Mouse (Mus musculus) left cerebral cortex, adult 9 months (tissue): ENCODE results near the gene Cd72.
A peak's percentile ranks its signal among the peaks of the same experiment; 100 is the strongest.

Source experiments
- DNase-seq, 2 experiments: peaks; one replicate each; pipeline ENCODE4 v3.0.0; 2022; ENCODE audit warnings: low spot score in 2 of 2

The Cd72 gene

GRCm38 (mm10) chr4:43428180-43428861, 26.1 kb downstream of the Cd72 start:
- no peak for DNase-seq

DNA sequence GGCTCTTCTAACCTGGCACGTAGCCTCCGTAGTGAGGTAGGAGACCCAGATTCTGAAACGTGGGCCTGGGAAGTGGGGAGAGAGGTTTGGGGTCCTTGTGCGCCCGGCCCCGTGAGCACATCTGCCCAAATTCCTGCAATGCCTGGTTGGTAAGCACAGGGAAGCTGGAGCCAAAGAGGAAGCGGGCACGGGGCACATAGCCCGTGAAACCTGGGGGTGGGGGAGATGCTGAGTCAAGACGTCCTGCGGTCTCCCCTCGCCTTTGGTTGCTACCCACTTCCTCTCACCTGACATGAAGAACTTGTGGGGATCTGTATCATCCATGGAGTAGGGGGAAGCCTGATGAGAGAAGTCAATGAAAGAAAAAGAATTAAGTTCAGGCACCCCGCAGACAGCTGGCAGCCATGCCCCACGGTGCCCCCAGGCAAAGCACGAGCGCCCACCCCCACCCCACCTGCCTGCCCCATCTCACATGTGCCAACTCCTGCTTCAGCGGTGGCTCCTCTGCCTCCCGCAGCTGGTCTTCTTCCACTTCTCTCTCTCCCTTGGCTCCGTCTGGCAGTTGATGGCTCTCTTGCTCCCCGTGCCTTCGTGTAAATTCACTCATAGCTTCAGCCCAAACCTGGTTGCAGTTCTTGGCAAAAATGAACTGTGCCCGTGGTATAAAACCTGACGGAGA, 26.8 kb downstream of the Cd72 start:
- DNase-seq, result no peak

DNA sequence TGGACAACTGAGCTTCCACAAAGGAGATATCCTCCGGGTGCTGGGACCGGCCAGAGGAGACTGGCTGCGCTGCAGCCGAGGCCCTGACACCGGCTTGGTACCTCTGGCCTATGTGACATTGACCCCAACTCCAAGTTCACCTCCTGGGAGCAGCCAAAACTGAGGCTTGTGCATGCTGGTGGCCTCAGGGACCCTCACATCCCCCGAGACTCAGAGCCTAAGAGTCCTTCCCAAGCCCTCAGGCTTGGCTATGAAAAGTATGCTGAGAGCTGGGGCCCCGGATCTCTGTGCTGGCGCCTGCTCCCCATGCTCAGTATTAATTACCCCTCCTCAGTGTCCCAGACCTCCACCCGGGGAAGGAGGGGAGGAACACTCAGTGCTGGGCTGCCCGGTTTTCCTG, 27.9 kb downstream of the Cd72 start:
- no peak for DNase-seq

- DNase-seq, result no peak
Measured at GRCm38 (mm10) chr4:43425648-43426380, 28.6 kb downstream of the Cd72 start.

GRCm38 (mm10) chr4:43425197-43425596, 29.2 kb downstream of the Cd72 start:
- DNase-seq, result no peak

DNA sequence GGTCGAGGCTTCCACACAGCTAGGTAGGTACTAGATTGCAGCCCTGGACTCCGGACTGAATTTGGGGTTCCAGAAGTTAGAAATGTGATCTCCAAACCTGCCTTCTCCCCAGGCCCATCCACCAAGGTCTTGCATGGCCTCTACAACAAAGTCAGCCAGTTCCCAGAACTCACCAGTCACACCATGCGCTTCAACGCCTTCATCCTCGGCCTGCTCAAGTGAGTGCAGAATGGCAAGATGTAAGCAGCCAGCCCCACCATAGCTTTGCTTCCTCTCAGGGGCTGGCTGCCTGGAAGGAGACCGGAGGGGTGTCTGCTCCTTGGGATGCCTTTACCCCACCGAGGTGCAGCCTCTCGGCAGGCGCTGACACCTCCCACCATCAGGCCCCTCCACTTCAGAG, 30.4 kb downstream of the Cd72 start:
- no peak for DNase-seq

DNA sequence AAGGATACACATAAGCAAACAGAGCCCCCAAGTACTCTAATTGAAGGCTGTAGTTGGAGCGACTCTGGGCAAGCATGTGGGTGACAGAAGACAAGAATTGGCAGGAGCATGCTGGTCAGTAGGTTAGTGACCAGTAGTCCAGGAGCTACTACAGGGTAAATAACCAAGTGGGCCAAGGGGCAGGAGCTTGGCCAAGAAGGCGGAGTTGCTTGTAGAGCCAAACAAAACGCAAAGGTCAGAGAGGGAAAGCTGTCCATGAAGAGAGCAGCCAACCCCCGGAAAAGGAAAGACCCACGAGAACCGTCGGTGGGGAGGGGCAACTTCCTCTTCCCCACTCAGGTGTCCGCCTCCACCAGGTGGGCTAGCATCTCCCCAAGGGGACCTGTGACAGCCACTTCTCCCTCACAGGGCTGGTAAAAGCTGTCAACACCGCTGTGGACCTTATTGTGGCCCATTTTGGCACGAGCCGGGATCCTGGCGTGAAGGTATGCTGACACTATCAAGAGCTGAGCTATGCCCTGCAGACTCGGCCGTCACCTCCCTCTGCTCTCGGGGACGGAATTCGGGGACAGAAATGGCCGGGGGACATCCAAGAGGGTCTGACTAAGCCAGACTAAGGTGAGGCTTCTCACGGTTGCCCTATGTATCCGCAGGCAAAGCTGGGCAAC, 31.0 kb downstream of the Cd72 start:
- DNase-seq, result no peak

GRCm38 (mm10) chr4:43421632-43422240, 32.7 kb downstream of the Cd72 start:
- no peak for DNase-seq

GRCm38 (mm10) chr4:43420305-43420704, 34.1 kb downstream of the Cd72 start:
- DNase-seq, result peak; percentile 42 to 85

DNA sequence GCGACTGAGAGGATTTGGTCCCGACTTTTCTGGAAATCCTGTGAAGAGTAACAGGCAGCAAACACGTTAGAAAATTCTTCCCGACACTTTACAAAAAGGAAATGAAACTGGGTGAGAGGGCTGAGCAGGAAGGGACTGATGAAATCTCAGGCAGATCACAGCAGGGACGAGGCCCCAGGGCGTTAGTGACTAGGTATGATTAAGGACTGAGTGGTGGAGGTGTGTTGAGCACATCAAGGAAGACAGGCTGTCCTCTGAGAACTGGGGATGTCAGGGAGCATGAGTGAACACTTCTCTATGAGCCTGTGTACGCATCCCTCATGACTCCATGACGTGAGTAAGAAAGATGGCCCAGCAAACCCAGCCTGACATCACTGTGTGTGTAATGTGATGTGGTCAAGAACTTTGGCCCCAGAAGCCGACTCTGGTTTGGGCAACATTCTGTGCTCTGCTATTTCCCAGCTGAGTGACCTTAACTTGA, 34.6 kb downstream of the Cd72 start:
- no peak for DNase-seq

DNA sequence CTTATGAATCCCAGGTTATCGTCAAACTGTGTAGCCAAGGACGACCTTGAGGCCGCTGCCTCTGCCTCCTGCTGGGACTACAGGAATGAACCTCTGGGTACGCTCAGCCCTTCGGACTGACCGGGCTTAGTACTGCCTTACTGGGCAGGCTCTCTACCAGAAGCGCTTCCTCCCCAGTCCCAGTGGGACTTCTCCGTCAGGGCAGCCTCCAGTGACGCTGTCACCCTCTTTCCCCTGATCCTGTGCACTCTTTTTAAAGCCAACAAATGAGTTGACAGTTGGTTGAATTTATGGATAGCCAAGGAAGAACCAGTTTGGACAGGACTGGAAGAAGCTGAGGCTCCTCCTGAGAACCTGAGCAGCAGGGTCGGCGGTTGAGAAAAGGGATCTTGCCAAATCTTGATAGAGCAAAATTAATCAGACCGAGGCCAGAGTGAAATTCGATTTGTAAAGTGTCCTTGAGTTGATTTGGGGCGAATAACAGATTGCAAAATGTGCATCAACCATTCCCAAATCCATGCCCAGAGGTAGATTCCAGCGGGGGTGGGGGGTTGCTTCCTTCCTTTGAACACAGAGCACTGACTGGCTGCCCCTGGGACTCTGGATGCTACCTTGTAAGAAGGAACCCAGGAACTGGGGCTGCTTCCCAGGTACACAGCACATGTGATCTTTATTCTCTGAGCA, 35.3 kb downstream of the Cd72 start:
- DNase-seq, result no peak

GRCm38 (mm10) chr4:43418450-43418849, 36.0 kb downstream of the Cd72 start:
- DNase-seq, result no peak

GRCm38 (mm10) chr4:43417269-43418062, 37.0 kb downstream of the Cd72 start:
- DNase-seq, result no peak

DNA sequence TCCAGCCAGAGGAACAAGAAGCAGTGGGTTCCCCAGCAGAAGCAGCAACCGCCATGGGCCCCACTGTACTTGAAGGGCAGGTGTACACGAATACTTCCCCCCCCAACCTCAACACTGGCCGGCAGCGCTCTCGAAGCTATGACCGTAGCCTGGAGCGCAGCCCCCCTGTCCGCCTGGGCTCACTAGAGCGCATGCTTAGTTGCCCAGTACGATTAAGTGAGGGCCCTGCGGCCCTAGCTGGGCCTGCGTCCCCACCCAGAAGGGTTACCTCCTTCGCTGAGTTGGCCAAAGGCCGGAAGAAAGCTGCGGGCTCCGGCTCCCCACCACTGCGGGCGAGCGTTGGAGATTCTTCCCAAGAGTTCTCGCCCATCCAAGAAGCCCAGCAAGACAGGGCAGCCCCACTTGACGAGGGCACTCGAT, 38.3 kb downstream of the Cd72 start:
- DNase-seq, result no peak

- DNase-seq, result no peak
Measured at GRCm38 (mm10) chr4:43415221-43416070, 39.0 kb downstream of the Cd72 start.

DNA sequence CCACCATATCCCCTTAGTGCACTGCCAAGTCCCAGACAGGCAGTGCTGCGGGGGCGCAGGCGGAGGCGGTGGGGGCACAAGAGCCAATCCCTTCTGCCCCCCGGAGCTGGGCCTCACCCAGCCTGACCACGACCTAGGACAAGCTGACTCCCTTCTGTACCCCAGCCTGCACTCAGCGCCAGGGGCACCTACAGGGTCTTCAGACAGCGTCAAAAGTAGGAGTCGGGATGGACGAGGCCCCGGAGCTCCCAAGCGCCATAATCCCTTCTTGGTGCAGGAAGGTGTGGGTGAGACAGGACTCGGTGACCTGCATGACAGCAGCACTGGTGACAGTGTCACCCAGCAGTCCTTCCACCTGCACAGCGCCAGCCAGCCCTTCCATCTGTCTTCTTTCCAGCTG, 39.7 kb downstream of the Cd72 start:
- DNase-seq, result no peak

- no peak for DNase-seq
Measured at GRCm38 (mm10) chr4:43407071-43407920, 47.1 kb downstream of the Cd72 start.
